Comparison of ENCODE assay signal across 10 mouse cellular contexts in genomic region chr8:9635240-9635639, GRCm38 (mm10).
A peak's percentile ranks its signal among the peaks of the same experiment; 100 is the strongest.
DNase-seq lines count a peak whose midpoint lies in the region; ATAC-seq lines count a peak whose summit lies in the region.
"Had no signal": no experiment of that assay in that cellular context is flagged by ENCODE, and none has a peak within 500 bp of the region (broad histone marks: within the 10 kb centered on the region; RNA-seq: fewer than 3 reads in every experiment).

No protein-coding gene starts in this region.

- H3K36me3 ChIP-seq in embryonic facial prominence, embryonic 10.5 days (replicated peaks), result no peaks in the 10 kb centered on the region
- H3K36me3 ChIP-seq: intestine, embryonic 15.5 days had no signal

- DNase-seq in heart, postnatal 4 days, result peak; percentile 68
- DNase-seq in heart, adult 8-10 months (ENCODE audit: low spot score), result no peak
- DNase-seq in ovary, postnatal 10 days (ENCODE audit: low spot score), result peak; percentile 3
- DNase-seq in ovary, adult 18-20 months (ENCODE audit: low spot score), result no peak
- DNase-seq in embryonic facial prominence, embryonic 10.5 days (ENCODE audit: low spot score), result peak; percentile 51
- peak; percentile 70 for DNase-seq in testis, postnatal 10 days (ENCODE audit: low spot score)
- DNase-seq: cerebellum, adult 9-10 months had no signal

- no peaks in the 10 kb centered on the region for H3K9me3 ChIP-seq in embryonic facial prominence, embryonic 10.5 days
- H3K9me3 ChIP-seq: intestine, embryonic 15.5 days had no signal

- no peaks in the 10 kb centered on the region for H3K27me3 ChIP-seq in embryonic facial prominence, embryonic 10.5 days (replicated peaks; ENCODE audit: low read depth, poor library complexity, severe bottlenecking)
- H3K27me3 ChIP-seq: intestine, embryonic 15.5 days had no signal

- no peak for ATAC-seq in granulocyte monocyte progenitor cell, adult 5-6 weeks (replicated peaks; ENCODE audit: poor library complexity, severe bottlenecking)
- ATAC-seq in CD4-positive, CD25-positive, alpha-beta regulatory T cell, adult 4 months, result no peak
- ATAC-seq: intestine, embryonic 15.5 days had no signal

- no peaks in the 10 kb centered on the region for H3K4me1 ChIP-seq in embryonic facial prominence, embryonic 10.5 days
- H3K4me1 ChIP-seq: intestine, embryonic 15.5 days had no signal

- H3K4me3 ChIP-seq in embryonic facial prominence, embryonic 10.5 days, result no peak overlapping the region
- H3K4me3 ChIP-seq: intestine, embryonic 15.5 days had no signal

- 79% methylated on average over 5 of the region's 5 CpGs for WGBS in embryonic facial prominence, embryonic 10.5 days

- H3K27ac ChIP-seq in embryonic facial prominence, embryonic 10.5 days (replicated peaks), result no peak overlapping the region
- H3K27ac ChIP-seq: intestine, embryonic 15.5 days had no signal

Comparison
In these comparisons a context has a peak if more than half of its experiments do, and no peak if none do; other contexts are left out.
1. DNase-seq: peak in heart, postnatal 4 days (single experiment), ovary, postnatal 10 days (single experiment), embryonic facial prominence, embryonic 10.5 days (single experiment) and testis, postnatal 10 days (single experiment); none in heart, adult 8-10 months (single experiment) and ovary, adult 18-20 months (single experiment).